ENCODE assay signal across 15 mouse cellular contexts in genomic region chr12:79755617-79756016, GRCm38 (mm10).
DNase-seq lines count a peak whose midpoint lies in the region; ATAC-seq lines count a peak whose summit lies in the region.
"Had no signal": no experiment of that assay in that cellular context is flagged by ENCODE, and none has a peak within 500 bp of the region (broad histone marks: within the 10 kb centered on the region; RNA-seq: fewer than 3 reads in every experiment).

No protein-coding gene starts in this region.

- H3K36me3 ChIP-seq in heart, embryonic 11.5 days (ENCODE audit: control insufficient read depth, insufficient read depth, low read length), result no peaks in the 10 kb centered on the region
- no peaks in the 10 kb centered on the region for H3K36me3 ChIP-seq in lung, embryonic 15.5 days
- H3K36me3 ChIP-seq in embryonic facial prominence, embryonic 15.5 days, result no peaks in the 10 kb centered on the region
- no peaks in the 10 kb centered on the region for H3K36me3 ChIP-seq in neural tube, embryonic 15.5 days
- H3K36me3 ChIP-seq: midbrain, embryonic 12.5 days; neural tube, embryonic 12.5 days had no signal

- peak overlapping the region; percentile 1; the same call in 1 of the 2 replicates for H3K27ac ChIP-seq in heart, embryonic 11.5 days (ENCODE audit: low read depth, low read length)
- H3K27ac ChIP-seq in lung, embryonic 15.5 days, result peak overlapping the region; percentile 69; the same call in 1 of the 2 replicates
- H3K27ac ChIP-seq in embryonic facial prominence, embryonic 15.5 days (replicated peaks), result peak overlapping the region; percentile 45
- H3K27ac ChIP-seq in neural tube, embryonic 15.5 days (replicated peaks), result 0 out of 2 replicates have a peak overlapping the region, but pooled peaks have one; percentile 13
- H3K27ac ChIP-seq: midbrain, embryonic 12.5 days; neural tube, embryonic 12.5 days had no signal

- intact Hi-C loops in heart, postnatal 36 days (cut with DNase I), result loop anchor here (5.0 kb wide), 1 partner anchor 77 kb away; no protein-coding TSS in a partner anchor

- no peak for ATAC-seq in heart, embryonic 11.5 days (replicated peaks; ENCODE audit: insufficient number of reproducible peaks, low FRiP score, low TSS enrichment)
- ATAC-seq in lung, embryonic 15.5 days (ENCODE audit: borderline replicate concordance, extremely low read depth, low FRiP score, low TSS enrichment), result 0 out of 2 replicates have a peak, but pooled peaks have one; percentile 58
- peak; percentile 25; the same call in 1 of the 2 replicates for ATAC-seq in embryonic facial prominence, embryonic 15.5 days (ENCODE audit: insufficient number of reproducible peaks, low FRiP score, low TSS enrichment, low read depth)
- no peak for ATAC-seq in neural tube, embryonic 15.5 days (ENCODE audit: low FRiP score)
- ATAC-seq in activated CD4-positive, CD25-positive, alpha-beta regulatory T cell, adult 4 months, result no peak
- ATAC-seq: CD4-positive, CD25-positive, alpha-beta regulatory T cell, adult 4 months; liver, postnatal 0 days had no signal

- no peak overlapping the region for H3K9ac ChIP-seq in heart, embryonic 11.5 days (ENCODE audit: low read depth, low read length)
- no peak overlapping the region for H3K9ac ChIP-seq in lung, embryonic 15.5 days
- H3K9ac ChIP-seq in embryonic facial prominence, embryonic 15.5 days, result no peak overlapping the region
- H3K9ac ChIP-seq in neural tube, embryonic 15.5 days (replicated peaks), result no peak overlapping the region
- H3K9ac ChIP-seq: liver, postnatal 0 days; midbrain, embryonic 12.5 days; neural tube, embryonic 12.5 days had no signal

- WGBS in heart, embryonic 11.5 days (ENCODE audit: insufficient replicate concordance), result 55% methylated on average over 4 of the region's 4 CpGs
- WGBS in lung, embryonic 15.5 days, result 52% methylated on average over 4 of the region's 4 CpGs
- 38% methylated on average over 4 of the region's 4 CpGs for WGBS in embryonic facial prominence, embryonic 15.5 days
- 40% methylated on average over 4 of the region's 4 CpGs for WGBS in neural tube, embryonic 15.5 days

- H3K4me3 ChIP-seq in heart, embryonic 11.5 days (ENCODE audit: low read depth, low read length), result no peak overlapping the region
- H3K4me3 ChIP-seq in lung, embryonic 15.5 days, result no peak overlapping the region
- H3K4me3 ChIP-seq in embryonic facial prominence, embryonic 15.5 days (replicated peaks), result no peak overlapping the region
- no peak overlapping the region for H3K4me3 ChIP-seq in neural tube, embryonic 15.5 days (replicated peaks)
- H3K4me3 ChIP-seq: midbrain, embryonic 12.5 days; neural tube, embryonic 12.5 days had no signal

- H3K4me2 ChIP-seq in heart, embryonic 11.5 days, result no peak overlapping the region
- H3K4me2 ChIP-seq in lung, embryonic 15.5 days, result no peak overlapping the region
- H3K4me2 ChIP-seq in embryonic facial prominence, embryonic 15.5 days (replicated peaks), result no peak overlapping the region
- H3K4me2 ChIP-seq in neural tube, embryonic 15.5 days, result no peak overlapping the region
- H3K4me2 ChIP-seq: midbrain, embryonic 12.5 days; neural tube, embryonic 12.5 days had no signal

- peaks cover 51% of the 10 kb centered on the region for H3K4me1 ChIP-seq in heart, embryonic 11.5 days (ENCODE audit: control insufficient read depth, insufficient read depth, low read length)
- peaks cover 72% of the 10 kb centered on the region for H3K4me1 ChIP-seq in lung, embryonic 15.5 days
- peaks cover 58% of the 10 kb centered on the region for H3K4me1 ChIP-seq in embryonic facial prominence, embryonic 15.5 days
- peaks cover 32% of the 10 kb centered on the region for H3K4me1 ChIP-seq in neural tube, embryonic 15.5 days

- H3K9me3 ChIP-seq in heart, embryonic 11.5 days (replicated peaks; ENCODE audit: control insufficient read depth, low read length), result no peaks in the 10 kb centered on the region
- H3K9me3 ChIP-seq in lung, embryonic 15.5 days, result no peaks in the 10 kb centered on the region
- no peaks in the 10 kb centered on the region for H3K9me3 ChIP-seq in embryonic facial prominence, embryonic 15.5 days (replicated peaks)
- no peaks in the 10 kb centered on the region for H3K9me3 ChIP-seq in neural tube, embryonic 15.5 days (replicated peaks)
- H3K9me3 ChIP-seq: midbrain, embryonic 12.5 days; neural tube, embryonic 12.5 days had no signal

- DNase-seq in heart, postnatal 36 days, result no peak
- DNase-seq in lung, postnatal 25 days (ENCODE audit: low spot score), result no peak
- DNase-seq in spleen, postnatal 14 days (ENCODE audit: low spot score in 2 of 2), result no peak
- DNase-seq: adrenal gland, adult 8-10 months; liver, postnatal 0 days; right cerebral cortex, adult 18-20 months; thymus, postnatal 36 days had no signal

- H3K27me3 ChIP-seq in heart, embryonic 11.5 days (ENCODE audit: control insufficient read depth, insufficient read depth, low read length), result no peaks in the 10 kb centered on the region
- H3K27me3 ChIP-seq in lung, embryonic 15.5 days, result no peaks in the 10 kb centered on the region
- H3K27me3 ChIP-seq in embryonic facial prominence, embryonic 15.5 days, result no peaks in the 10 kb centered on the region
- no peaks in the 10 kb centered on the region for H3K27me3 ChIP-seq in neural tube, embryonic 15.5 days (replicated peaks)
- H3K27me3 ChIP-seq: neural tube, embryonic 12.5 days had no signal

Comparison
In these comparisons a context has a peak if more than half of its experiments do, and no peak if none do; other contexts are left out.
1. ATAC-seq: peak in lung, embryonic 15.5 days (single experiment) and embryonic facial prominence, embryonic 15.5 days (single experiment); none in heart, embryonic 11.5 days (single experiment), neural tube, embryonic 15.5 days (single experiment) and activated CD4-positive, CD25-positive, alpha-beta regulatory T cell, adult 4 months (single experiment).
2. H3K27ac ChIP-seq: peak in every context shown above with its lines; median percentile 69 in lung, embryonic 15.5 days; 45 in embryonic facial prominence, embryonic 15.5 days; 13 in neural tube, embryonic 15.5 days; 1 in heart, embryonic 11.5 days.